Mouse (Mus musculus) ES-Bruce4 (cell line): Measurements from ENCODE around the gene Themis2.

Experiments
- CTCF ChIP-seq: IDR thresholded peaks from one replicate; pipeline ENCODE4 v1.8.1; 2011; ENCODE audit warnings: low read depth, low read length
- EP300 ChIP-seq: IDR thresholded peaks from 2 replicates; pipeline ENCODE4 v1.6.1; 2011; ENCODE audit warnings: low read depth, low read length; ENCODE audit not compliant: insufficient read depth

DNA sequence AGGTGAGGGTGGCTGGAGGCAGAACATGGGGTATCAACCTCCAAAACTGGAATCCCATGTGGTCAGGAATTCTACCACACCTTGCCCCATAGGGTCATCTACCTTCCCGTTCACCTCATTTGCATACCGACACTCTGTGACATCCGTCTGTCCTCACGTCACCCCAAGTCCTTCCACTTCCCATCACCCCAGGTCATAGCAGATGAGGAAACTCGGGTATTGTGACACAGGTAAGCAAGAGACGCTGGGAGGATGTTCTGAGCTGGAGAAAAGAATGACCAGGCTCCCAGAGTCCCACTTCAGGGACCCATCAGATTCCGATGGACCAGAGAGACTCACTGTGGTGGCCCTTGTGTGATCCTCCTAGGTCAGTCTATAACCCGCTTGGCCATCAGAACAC is 1.4 kb downstream of the Themis2 start:
- TF ChIP-seq CTCF, result no peak
- no peak for TF ChIP-seq EP300
